Mouse (Mus musculus): ENCODE data around the gene Caskin1.

- TF ChIP-seq CTCF (conservative IDR thresholded peaks at IDR 0.05; ENCODE audit: insufficient read depth, insufficient read length, low read depth, low read length), result no peak
- TF ChIP-seq POLR2A (IDR thresholded peaks at IDR 0.05; ENCODE audit: low read depth, low read length), result no peak
Measured at GRCm38 (mm10) chr17:24489265-24490030, 1.0 kb downstream of the Caskin1 start.

Measured in kidney, adult 2 months (tissue).